Mouse (Mus musculus) lung, adult 2 months (tissue): ENCODE results near the gene Golga1.

Experiments
- CTCF ChIP-seq: fragments of 200-500 bp; IDR thresholded peaks from 2 replicates; pipeline ENCODE4 v1.5.1; 2011; ENCODE audit warnings: mild to moderate bottlenecking, low read length, control low read depth; ENCODE audit not compliant: insufficient read depth
- POLR2A ChIP-seq: fragments of 200-500 bp; IDR thresholded peaks from 2 replicates; pipeline ENCODE4 v1.6.1; 2011; ENCODE audit warnings: low read depth, mild to moderate bottlenecking, control low read depth, low read length, borderline replicate concordance; ENCODE audit errors: extremely low read depth

DNA sequence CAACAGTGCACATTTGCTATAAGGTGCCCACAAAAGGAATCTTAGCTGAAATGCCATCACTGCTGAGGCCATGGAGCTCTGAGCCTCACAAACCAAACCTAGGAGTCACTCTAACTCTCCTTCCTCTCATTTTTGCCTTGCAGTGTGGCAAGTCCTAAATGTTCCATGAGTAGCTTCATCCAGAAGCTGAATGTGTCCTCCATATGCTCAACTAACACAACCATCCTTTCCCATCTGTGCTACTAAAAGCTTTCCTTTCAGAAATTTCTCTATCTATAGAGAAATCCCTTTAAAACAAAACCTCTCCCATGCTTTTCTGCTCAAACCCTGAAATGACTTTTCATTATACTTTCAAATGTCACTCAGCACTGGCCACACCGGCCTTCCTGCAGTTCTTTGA is 33.7 kb downstream of the Golga1 start:
- no peak for TF ChIP-seq POLR2A
- no peak for TF ChIP-seq CTCF
